Mouse (Mus musculus): ENCODE data around the gene Tex48. TPM values are rescaled to one million over a fixed set of nuclear protein-coding genes. Genes with fewer than 3 reads are reported as not detected.

The Tex48 gene
- polyA plus RNA-seq, 1 experiment from 2014 or later: not detected

DNA sequence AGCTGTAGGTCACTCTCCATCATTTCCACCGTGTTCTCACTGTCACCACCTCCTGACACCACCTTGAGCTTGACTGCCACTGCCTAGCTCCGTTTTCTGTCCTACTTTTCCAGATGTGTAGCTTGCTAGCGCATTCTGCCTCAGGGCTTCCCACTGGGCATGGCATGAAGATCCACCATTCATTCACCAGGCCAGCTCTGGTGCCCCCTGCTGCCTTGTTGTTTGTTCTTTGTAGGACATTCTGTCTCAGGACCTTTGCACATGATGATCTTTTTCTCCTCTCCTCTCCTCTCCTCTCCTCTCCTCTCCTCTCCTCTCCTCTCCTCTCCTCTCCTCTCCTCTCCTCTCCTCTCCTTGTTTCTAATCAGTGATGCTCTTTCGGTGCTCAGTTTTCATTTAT is 59.5 kb downstream of the Tex48 start:
- peak overlapping the region; percentile 44; the same call in 1 of the 2 replicates for H3K27ac ChIP-seq
- H3K27me3 ChIP-seq (replicated peaks): no peaks in the 10 kb centered on the region
- no peaks in the 10 kb centered on the region for H3K9me3 ChIP-seq
- no peak for ATAC-seq (ENCODE audit: insufficient read depth, low FRiP score, low read depth)
- H3K9ac ChIP-seq: no peak overlapping the region
- no peak overlapping the region for H3K4me2 ChIP-seq
- no peak overlapping the region for H3K4me3 ChIP-seq (replicated peaks)
- H3K4me1 ChIP-seq: peaks cover 25% of the 10 kb centered on the region
- 84% methylated on average over 4 of the region's 4 CpGs for WGBS
- H3K36me3 ChIP-seq: no peaks in the 10 kb centered on the region

DNA sequence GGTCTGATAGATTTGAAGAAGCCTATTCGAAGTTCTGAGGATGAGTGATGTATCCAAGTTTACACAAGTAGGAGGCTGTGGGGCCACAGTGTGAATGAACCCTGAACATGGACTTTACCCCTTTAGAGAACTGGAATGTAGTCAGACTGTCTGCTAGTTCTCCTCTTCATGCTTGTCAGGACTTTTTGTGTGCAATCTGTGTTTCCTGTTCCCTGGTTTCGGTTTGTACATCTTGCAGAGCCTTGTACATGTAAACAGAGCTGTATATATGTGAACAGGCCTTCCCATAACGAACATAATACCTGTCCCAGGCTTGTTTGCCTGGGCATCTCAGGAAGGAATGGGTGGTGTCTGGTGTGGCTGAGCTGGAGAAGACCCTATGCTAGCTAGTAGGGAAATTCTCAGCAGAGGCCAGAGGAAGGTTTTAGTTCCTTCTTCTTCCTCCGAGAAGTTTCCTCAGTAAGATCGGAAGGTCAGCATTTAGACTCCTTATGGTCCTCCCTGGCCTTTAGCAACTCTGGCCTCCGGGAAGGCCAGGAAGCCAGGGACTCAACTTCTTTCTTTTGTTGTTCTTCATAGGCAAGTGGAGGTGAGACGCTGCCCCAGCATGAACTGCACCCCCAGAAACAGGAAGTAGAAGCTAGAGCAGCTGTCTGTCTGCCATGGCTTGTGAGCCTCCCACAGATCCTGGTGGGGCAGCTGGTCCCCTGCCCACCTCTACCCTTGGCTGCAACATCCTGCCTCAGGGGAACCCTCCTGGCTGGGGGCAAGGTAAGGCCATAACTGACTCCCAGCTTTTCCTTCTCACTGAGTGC is 60.2 kb downstream of the Tex48 start:
- H3K4me1 ChIP-seq: peaks cover 31% of the 10 kb centered on the region
- WGBS: 51% methylated on average over 7 of the region's 7 CpGs
- no peaks in the 10 kb centered on the region for H3K27me3 ChIP-seq (replicated peaks)
- ATAC-seq (ENCODE audit: insufficient read depth, low FRiP score, low read depth): no peak
- H3K27ac ChIP-seq: peak overlapping the region; percentile 44; the same call in 1 of the 2 replicates
- no peak overlapping the region for H3K4me3 ChIP-seq (replicated peaks)
- H3K9ac ChIP-seq: no peak overlapping the region
- no peaks in the 10 kb centered on the region for H3K36me3 ChIP-seq
- H3K4me2 ChIP-seq: peak overlapping the region; percentile 13; the same call in 1 of the 2 replicates
- no peaks in the 10 kb centered on the region for H3K9me3 ChIP-seq

DNA sequence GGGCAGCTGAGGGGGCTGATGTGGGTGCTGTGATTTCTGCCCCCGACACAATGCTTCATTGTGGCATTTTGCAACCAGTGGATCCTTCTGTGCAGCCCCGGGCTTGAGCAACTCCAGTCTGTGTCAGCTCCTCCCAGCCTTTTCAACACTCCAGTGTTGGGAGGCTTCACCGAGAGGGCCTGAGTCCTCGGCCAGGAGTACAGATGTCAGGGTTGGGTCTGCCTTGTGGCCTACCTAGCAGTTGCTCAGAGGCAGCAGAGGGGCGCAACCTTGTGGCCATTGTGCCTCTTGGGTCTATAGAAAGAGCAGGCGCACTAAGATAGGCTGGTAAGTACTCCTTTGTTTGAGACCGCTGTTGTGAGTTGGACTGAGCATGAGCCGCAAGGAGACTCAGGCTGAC is 62.1 kb downstream of the Tex48 start:
- H3K36me3 ChIP-seq: no peaks in the 10 kb centered on the region
- WGBS: 77% methylated on average over 8 of the region's 8 CpGs
- no peak; the same call in 1 of the 2 replicates for ATAC-seq (ENCODE audit: insufficient read depth, low FRiP score, low read depth)
- H3K4me1 ChIP-seq: peaks cover 36% of the 10 kb centered on the region
- H3K9me3 ChIP-seq: no peaks in the 10 kb centered on the region
- no peak overlapping the region for H3K4me3 ChIP-seq (replicated peaks)
- peak overlapping the region; percentile 27 for H3K4me2 ChIP-seq
- no peak overlapping the region for H3K9ac ChIP-seq
- no peaks in the 10 kb centered on the region for H3K27me3 ChIP-seq (replicated peaks)
- peak overlapping the region; percentile 41; the same call in 1 of the 2 replicates for H3K27ac ChIP-seq

DNA sequence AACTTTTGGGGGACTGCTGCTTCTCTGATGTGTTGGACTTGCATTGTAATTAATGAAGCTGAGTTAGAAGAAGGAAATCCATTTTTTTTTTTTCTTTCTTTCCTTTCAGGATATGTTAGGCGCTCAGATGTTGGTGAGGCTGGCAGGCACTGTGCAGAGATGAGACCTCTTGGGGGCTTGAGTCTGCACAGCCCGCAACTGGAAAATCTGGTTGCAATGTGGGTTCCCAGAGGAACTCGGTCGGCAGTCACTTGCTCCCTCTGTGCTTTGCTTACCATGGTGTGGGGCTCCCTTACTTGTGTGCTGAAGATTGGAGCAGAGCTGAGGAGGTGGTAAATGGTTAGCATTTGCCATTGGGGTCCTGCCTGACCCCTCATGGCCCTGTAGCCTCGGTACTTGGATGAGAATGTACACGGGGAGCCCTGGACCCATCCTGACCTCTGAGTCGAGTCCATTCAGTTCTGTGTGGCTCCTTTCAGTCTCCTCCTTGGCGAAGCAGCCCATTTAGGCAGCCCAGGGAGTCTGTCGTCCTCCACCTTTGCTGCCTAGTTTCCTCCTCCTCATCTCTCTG is 63.0 kb downstream of the Tex48 start:
- H3K9me3 ChIP-seq: no peaks in the 10 kb centered on the region
- H3K4me1 ChIP-seq: peaks cover 39% of the 10 kb centered on the region
- no peaks in the 10 kb centered on the region for H3K27me3 ChIP-seq (replicated peaks)
- H3K27ac ChIP-seq: peak overlapping the region; percentile 71; the same call in 1 of the 2 replicates
- no peak for ATAC-seq (ENCODE audit: insufficient read depth, low FRiP score, low read depth)
- H3K4me3 ChIP-seq (replicated peaks): peak overlapping the region; percentile 75
- peak overlapping the region; percentile 87 for H3K4me2 ChIP-seq
- WGBS: 39% methylated on average over 9 of the region's 9 CpGs
- H3K36me3 ChIP-seq: no peaks in the 10 kb centered on the region
- H3K9ac ChIP-seq: peak overlapping the region; percentile 85

DNA sequence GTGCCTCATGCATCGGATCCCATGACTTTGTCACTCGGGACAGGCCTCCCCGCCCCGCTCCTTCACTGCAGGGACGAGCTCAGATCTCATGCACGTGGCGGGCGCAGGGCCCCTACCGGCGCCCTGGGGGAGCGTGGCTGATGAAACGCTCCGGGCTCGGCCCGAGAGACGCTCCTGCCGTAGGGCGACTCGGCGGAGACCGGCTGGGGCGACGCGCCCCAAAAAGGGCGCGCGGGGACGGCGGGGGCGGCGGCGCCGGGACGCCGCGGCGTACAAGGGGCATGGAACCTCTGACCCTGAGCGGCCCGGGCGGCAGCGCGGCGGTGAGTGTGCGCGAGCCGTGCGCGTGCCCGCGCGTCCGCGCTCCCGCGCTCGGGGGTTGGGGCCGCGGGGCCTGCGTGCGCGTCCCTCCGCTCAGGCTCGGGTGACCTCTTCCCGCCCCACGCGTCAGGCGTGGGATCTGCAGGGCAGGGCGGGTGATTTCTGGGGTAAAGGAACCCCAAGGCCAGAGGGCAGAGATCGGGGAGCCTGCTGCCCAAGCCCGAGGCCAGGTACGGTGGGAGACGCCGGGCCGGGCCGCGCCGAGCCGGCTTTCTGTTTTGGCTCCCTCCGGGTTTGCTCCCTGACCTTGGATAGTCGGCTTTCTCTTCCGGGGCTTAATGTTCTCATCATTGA is 63.7 kb downstream of the Tex48 start, which contains the start of gene Tmem268:
Gene Tmem268, plus strand, starts transcription at position 375 of the 675 bp plus-strand sequence.
- no peaks in the 10 kb centered on the region for H3K36me3 ChIP-seq
- H3K27me3 ChIP-seq (replicated peaks): no peaks in the 10 kb centered on the region
- H3K9ac ChIP-seq: peak within 1 kb of the TSS; percentile 85
- H3K27ac ChIP-seq: peak within 1 kb of the TSS; percentile 71
- H3K4me3 ChIP-seq (replicated peaks): peak within 1 kb of the TSS; percentile 75
- no peaks in the 10 kb centered on the region for H3K9me3 ChIP-seq
- H3K4me2 ChIP-seq: peak within 1 kb of the TSS; percentile 87
- H3K4me1 ChIP-seq: peaks cover 39% of the 10 kb centered on the region
- peak; percentile 78 for ATAC-seq (ENCODE audit: insufficient read depth, low FRiP score, low read depth)
- under 1% methylated on average over 53 of the region's 81 CpGs for WGBS

DNA sequence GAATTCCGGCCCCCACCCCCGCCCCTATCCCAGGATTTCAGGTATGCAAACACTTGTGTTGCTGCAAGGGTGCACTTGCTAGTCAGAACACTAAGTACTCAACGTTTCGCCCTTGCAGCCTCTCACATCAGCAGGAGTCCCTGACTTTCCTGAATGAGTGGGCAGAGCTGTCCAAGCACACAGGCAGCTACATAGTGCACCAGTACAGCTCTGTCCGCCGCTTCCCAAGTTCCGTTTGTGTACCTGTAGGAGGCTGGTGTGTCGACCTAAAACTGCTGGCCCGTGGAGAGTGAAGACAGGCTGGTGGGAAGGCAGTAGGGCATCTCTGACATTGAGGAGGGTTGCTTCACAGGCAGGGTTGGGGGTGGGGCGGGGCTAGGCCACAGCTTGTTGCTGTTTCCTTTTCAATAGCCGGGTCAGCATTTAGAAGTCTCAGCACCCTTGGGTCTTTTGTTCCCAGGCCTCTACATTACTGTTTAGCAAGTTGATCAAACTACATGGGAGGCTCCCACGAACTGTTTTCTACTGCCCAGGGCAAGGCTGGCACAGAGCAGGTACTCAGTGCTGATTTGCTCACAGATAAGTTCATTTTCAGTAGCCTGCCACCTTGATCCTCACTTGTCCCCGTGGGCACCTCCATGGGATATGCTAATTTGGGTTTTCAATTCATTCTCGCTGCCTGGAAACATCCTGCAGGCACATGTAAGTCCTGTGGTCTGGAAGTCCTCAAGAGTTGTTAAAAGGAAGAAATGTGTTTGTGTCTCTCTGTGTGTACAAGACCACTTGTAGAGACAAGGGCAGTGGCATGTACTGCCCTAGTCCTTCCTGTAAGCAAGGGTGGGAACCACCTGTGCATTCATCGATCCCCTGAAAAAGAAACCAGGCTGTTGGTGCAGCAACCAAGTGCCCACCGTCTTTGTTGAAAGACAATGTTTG is 64.8 kb downstream of the Tex48 start:
- WGBS: 40% methylated on average over 16 of the region's 16 CpGs
- ATAC-seq (ENCODE audit: insufficient read depth, low FRiP score, low read depth): no peak
- Histone ChIP-seq H3K27ac (peak overlapping the region; percentile 6; the same call in 1 of the 2 replicates), H3K9me3 (no peaks in the 10 kb centered on the region), H3K36me3 (peaks cover 7% of the 10 kb centered on the region; the same call in 1 of the 2 replicates), H3K4me3 (replicated peaks) (peak overlapping the region; percentile 75; the same call in 1 of the 2 replicates), H3K27me3 (replicated peaks) (no peaks in the 10 kb centered on the region), H3K9ac (no peak overlapping the region), H3K4me2 (peak overlapping the region; percentile 87), H3K4me1 (peaks cover 39% of the 10 kb centered on the region)

Other genes with a start within 250 kb of the Tex48 start
- gene Akna, start 219.1 kb downstream of the Tex48 start, polyA plus RNA-seq (2015; fragmentation: Nextera tagmentation; extraction: Ambion mirVana): 6.7 and 7.0 TPM in 2 replicates
- 4.1 and 4.3 TPM in 2 replicates for gene Whrn, start 126.4 kb downstream of the Tex48 start, polyA plus RNA-seq (2015; fragmentation: Nextera tagmentation; extraction: Ambion mirVana)
- gene Atp6v1g1, start 77.7 kb downstream of the Tex48 start, polyA plus RNA-seq (2015; fragmentation: Nextera tagmentation; extraction: Ambion mirVana): 248 and 268 TPM in 2 replicates
- gene Tmem268, start 63.6 kb downstream of the Tex48 start, polyA plus RNA-seq (2015; fragmentation: Nextera tagmentation; extraction: Ambion mirVana): 8.2 and 8.3 TPM in 2 replicates
- not detected in 2 replicates for gene Gm11213, start 17.2 kb downstream of the Tex48 start, polyA plus RNA-seq (2015; fragmentation: Nextera tagmentation; extraction: Ambion mirVana)
- gene Gm11214, start 41.0 kb upstream of the Tex48 start, polyA plus RNA-seq (2015; fragmentation: Nextera tagmentation; extraction: Ambion mirVana): not detected in 2 replicates
- gene Tnfsf15, start 122.7 kb upstream of the Tex48 start, polyA plus RNA-seq (2015; fragmentation: Nextera tagmentation; extraction: Ambion mirVana): 0.05 and 0.10 TPM in 2 replicates
- 0.05 and 0.08 TPM in 2 replicates for gene Tnfsf8, start 238.9 kb upstream of the Tex48 start, polyA plus RNA-seq (2015; fragmentation: Nextera tagmentation; extraction: Ambion mirVana)

Measured in stomach, embryonic 15.5 days (tissue).